Mouse (Mus musculus) layer of hippocampus, postnatal 14 days (tissue): ENCODE data around the gene Zfand3. TPM values are rescaled to one million over a fixed set of nuclear protein-coding genes. Genes with fewer than 3 reads are reported as not detected.
A peak's percentile ranks its signal among the peaks of the same experiment; 100 is the strongest.

Experiments used
- DNase-seq, 2 experiments: peaks; one replicate each; pipeline ENCODE4 v3.0.0; 2021 to 2022; ENCODE audit warnings: low spot score in 2 of 2, mixed read lengths in 1 of 2
- long read RNA-seq, 2 experiments: library from polyadenylated mRNA; stranded (forward); transcript quantifications; one replicate each; pipeline ENCODE4 v2.0.0; 2021
- total RNA-seq, 2 experiments: library from RNA; stranded (reverse); gene quantifications; 2 replicates each; pipeline ENCODE4 v1.2.3; 2021

Zfand3 gene
- 100 to 1,000 TPM; 117 to 122 TPM for total RNA-seq
- long read RNA-seq, experiment 1, transcript Zfand3-202 (6 exons, 3,039 nt) = major isoform, 6 of 16 reads
- long read RNA-seq, experiment 1, partial matches to known transcripts = 5 of 16 reads
- long read RNA-seq, experiment 1, other reads (novel, unspliced or antisense) = 3 of 16 reads
- long read RNA-seq, experiment 2, partial matches to known transcripts = 2 of 20 reads
- long read RNA-seq, experiment 2, other reads (novel, unspliced or antisense) = 9 of 20 reads

GRCm38 (mm10) chr17:30004203-30005102 lies at the start of gene Zfand3:
TSS of gene Zfand3 (plus strand) at chr17:30004733.
- peak; percentile 95 to 96 for DNase-seq

DNA sequence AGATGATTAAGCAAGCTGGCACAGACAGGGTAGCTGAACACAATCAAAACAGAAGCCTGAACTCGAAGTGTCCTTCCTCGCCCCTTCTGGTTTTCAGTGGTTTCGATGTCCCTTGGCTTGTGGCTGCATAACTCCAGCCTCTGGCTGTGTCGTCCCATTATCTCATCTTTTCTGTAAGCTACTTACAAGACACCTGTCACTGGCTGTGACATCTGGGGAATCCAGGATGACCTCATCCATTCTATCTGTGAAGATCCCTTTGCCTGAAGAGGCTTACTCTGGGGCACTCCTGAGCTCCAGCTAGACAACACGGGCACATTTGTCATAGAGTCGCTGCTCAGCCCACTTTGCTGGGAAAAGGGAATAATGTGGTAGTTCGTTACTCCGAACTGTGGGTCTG lies 48.7 kb upstream of the Zfand3 start:
- DNase-seq = no peak

DNA sequence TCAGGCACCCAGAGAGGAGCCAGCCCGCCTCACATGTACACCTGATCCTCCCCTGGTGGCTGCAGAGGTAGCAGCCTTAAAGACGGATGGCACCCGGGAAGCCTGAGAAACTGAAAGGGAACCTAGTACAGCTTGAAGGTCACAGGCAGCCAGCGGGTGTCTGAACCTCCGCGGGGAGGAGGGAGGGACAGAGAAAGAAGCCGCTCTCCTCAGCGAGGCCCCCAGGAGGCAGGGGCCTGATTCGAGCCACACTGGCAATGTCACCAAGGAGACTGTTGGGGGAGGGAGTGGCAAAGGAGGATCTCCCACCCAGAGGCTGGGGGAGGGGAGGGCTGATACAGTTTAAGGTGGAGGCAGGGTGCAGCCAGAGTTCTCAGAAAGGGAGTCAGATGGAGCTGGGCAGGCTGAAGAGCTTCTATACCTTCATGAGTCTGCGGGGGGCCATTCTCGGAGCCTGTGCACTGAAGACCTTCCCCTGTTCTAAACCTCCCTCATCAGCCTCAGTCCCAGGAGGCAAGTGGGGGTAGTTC lies 40.7 kb upstream of the Zfand3 start:
- DNase-seq = no peak

DNA sequence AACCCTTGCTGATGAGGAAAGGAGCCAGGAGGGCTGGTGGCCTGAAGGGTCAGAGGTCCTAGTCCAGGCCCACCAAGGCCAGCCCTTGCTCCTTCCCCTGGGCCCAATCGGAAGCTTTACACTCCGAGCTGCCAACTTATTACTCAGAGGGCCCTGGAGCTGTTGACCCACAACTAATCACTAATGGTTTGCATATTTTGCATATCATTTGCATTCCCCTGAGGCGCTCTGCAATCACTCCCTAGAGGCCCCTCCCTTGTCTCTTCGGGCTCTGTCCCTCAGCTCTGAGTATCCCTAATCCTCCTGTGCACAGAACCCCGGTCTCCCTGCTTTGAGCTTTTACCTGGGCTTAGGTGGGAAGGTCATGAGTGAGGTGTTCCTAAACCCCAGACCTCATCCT lies 39.0 kb upstream of the Zfand3 start:
- DNase-seq = no peak

DNA sequence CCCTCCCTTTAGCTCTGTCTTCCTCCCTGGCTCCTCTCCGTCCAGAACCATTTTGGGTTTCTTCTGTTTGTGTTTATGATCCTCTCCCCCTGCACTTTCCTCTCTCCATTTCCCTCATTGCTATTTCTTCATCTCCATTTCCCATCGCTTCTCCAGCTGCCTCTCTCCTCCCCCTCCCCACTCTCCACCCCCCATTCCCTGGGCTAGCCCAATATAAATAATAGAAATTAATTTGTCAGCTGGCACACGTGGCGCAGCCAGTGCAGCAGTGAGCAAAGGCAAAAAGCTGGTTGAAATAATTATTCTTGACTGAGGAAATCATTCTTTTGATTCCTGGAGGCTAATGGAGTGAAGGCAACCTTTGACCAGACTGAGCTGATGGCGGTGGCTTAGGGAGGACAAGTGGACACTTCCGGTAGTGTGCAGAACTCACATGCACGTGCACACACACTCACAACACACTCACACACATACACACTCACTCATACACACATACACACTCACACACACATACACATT lies 34.4 kb upstream of the Zfand3 start, which contains the start of gene Mdga1:
Gene Mdga1, minus strand, starts transcription at position 51 of the 519 bp plus-strand sequence.
- DNase-seq = no peak

- DNase-seq = no peak
These were observed 32.6 kb upstream of the Zfand3 start for GRCm38 (mm10) chr17:29971761-29972432.

DNA sequence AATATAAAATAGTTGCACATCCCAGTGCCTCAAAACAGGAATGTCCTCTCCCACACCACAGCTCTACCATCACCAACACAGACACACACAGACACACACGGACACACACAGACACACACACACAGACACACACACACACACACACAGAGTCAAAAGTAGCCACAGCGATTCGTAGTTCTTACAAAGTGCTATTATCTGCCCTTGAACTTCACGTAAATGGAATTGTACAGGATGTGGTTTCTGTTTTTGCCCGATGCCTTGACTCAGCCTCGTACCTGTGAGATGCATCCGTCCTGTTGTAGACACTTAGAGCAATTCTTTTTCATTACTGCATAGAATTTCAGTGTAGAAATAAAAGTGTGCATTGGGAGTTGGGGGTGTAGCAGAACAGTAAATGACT lies 31.3 kb upstream of the Zfand3 start:
- no peak for DNase-seq

GRCm38 (mm10) chr17:29975731-29976130 lies 28.8 kb upstream of the Zfand3 start:
- peak; percentile 88 to 89 for DNase-seq

DNA sequence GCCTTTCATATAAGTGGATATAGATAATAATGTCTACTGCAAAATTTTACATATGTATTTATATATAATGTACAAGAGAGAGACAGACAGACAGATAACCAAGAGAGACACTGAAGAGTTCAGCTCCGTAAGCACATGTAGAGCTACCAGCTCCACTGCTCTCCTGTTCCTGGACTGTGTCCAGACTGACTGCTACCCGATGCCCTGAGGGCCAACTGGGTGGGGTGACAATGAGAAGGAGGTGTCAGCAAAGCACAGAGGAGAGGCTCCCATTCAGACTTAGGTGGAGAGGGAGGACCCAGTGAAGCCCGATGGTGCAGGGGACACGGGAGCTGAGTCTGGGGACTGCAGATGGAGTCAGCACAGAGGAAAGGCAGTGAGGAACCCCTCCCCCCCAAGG lies 25.5 kb upstream of the Zfand3 start:
- DNase-seq = no peak

DNA sequence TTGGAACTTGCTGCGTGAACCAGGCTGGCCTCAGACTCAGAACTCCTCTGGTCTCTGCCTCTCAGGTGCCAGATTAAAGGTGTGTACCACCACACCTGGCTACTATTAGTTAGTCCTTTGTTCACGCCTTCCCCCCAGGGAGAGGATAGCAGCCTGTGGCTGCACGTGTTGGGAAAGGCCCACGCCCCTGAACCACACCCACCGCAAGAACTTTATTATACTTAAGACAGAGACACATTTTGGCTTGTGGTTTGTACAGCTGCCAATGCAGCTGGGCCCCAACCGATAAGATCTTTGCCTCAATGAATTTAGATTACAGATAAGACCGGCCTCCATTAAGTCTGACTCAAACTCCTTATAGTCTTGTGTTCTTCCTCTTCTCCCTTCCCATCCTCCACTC lies 24.7 kb upstream of the Zfand3 start:
- DNase-seq = no peak

GRCm38 (mm10) chr17:29981568-29981967 lies 23.0 kb upstream of the Zfand3 start:
- DNase-seq = no peak

DNA sequence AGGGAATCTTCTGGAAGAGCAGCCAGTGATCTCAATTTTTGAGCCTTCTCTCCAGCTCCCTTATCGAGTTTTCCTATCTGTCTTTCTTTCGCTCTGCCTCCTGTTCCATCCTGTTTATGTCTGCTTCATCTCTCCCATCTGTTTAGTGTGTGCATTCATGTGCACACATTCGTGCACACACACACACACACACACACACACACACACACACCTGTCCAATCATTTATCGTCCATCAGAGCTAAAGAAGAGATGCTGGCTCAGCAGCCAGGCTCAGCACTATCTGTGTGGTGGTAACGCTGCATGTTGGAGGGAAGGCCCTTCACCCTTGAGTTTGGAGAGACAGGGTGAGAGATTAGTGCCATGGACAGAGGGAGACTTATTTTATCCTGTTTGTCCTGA lies 21.3 kb upstream of the Zfand3 start:
- DNase-seq = no peak

- DNase-seq = peak; percentile 35 to 44
These were observed 19.6 kb upstream of the Zfand3 start for GRCm38 (mm10) chr17:29984931-29985330.

- no peak for DNase-seq
These were observed 19.0 kb upstream of the Zfand3 start for GRCm38 (mm10) chr17:29985534-29985933.

- DNase-seq = no peak
These were observed 16.4 kb upstream of the Zfand3 start for GRCm38 (mm10) chr17:29988141-29988540.

DNA sequence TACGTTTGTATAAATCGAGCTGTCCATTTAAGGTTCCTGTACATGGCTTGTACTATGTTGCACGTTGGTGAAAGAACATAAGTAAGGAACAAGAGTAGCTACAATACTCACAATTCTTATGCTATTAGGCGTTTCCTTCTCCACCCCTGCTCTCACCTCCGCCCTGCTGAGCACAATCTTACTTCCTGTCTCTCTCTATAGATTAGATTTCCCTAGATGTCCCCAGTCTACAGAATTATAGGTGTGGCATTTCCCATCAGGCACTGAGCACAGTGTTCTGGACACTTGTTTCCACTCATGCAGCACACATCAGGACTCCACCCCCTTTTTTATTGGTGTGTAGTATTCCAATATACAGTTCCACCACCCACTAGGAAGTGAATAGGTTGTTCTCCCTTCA lies 14.9 kb upstream of the Zfand3 start:
- DNase-seq = no peak

- no peak for DNase-seq
These were observed 14.4 kb upstream of the Zfand3 start for GRCm38 (mm10) chr17:29990136-29990535.

GRCm38 (mm10) chr17:29990845-29991244 lies 13.7 kb upstream of the Zfand3 start:
- no peak for DNase-seq

- DNase-seq = peak; percentile 49 to 64
These were observed 11.0 kb upstream of the Zfand3 start for GRCm38 (mm10) chr17:29993488-29993887.

GRCm38 (mm10) chr17:29994011-29994410 lies 10.5 kb upstream of the Zfand3 start:
- no peak for DNase-seq

- DNase-seq = no peak
These were observed 10.1 kb upstream of the Zfand3 start for GRCm38 (mm10) chr17:29994459-29994858.
